Mouse (Mus musculus): ENCODE measurements around the gene Ddx18.

Gene Ddx18

DNA sequence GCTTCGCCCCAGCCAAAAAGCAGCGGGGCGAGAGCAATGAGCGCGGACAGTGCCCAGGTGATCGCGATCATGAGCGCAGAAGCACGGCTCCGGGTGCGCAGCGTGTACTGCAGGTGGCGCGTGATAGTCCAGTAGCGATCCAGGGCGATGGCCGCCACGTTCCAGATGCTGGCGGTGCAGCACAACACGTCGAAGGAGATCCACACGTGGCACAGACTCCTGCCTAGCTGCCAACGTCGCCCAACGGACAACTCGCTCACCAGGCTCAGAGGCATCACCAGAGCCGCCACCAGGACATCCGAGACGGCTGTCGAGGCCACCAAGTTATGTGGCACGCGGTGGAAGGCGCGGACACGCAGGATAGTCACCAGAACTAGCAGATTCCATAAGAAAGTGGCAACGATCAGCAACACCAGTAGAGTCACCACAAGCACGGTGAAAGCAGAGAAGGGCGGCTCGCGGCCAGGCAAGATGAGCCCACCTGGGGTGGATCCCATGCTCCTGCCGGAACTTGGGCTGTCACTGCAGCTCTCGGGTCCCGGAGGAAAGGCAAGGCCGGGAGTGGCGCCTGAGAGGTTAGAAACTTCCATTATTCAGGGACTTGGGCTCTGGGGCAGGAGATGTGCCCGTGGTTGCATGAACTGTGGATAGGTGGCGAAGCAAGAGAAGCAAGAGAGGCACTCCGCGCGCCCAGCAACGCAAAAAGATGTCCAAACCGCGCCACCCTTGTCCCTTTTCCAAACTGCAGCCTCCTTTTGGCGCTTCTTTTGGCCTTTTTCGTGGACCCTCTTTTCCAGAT, 40.0 kb downstream of the Ddx18 start:
- DNase-seq (ENCODE audit: low spot score), result no peak

- no peak for DNase-seq (ENCODE audit: low spot score)
Measured at GRCm38 (mm10) chr1:121527061-121527460, 40.7 kb downstream of the Ddx18 start.

- DNase-seq (ENCODE audit: low spot score), result no peak
Measured at GRCm38 (mm10) chr1:121518609-121519008, 49.2 kb downstream of the Ddx18 start.

GRCm38 (mm10) chr1:121511966-121512365, 55.8 kb downstream of the Ddx18 start:
- DNase-seq (ENCODE audit: low spot score), result no peak

DNA sequence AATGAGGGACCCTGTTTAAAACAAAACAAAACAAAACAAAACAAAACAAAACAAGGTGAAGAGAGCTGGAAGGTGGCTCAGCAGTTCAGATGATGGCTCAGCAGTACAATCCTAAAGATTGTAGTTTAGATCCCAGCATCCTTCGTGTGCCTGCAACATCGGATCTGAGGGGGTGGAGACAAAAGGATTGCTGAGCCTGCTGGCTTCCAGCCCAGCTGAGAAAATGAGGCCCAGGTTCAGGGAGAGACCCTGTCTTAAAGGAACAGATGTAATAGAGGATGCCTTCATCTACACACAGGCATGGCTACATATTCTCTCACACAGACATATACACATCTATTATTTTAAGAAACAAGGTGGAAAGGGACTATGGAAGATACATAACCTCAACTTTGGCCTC, 56.6 kb downstream of the Ddx18 start:
- no peak for DNase-seq (ENCODE audit: low spot score)

GRCm38 (mm10) chr1:121510420-121511140, 57.2 kb downstream of the Ddx18 start:
- no peak for DNase-seq (ENCODE audit: low spot score)

- DNase-seq (ENCODE audit: low spot score), result no peak
Measured at GRCm38 (mm10) chr1:121508729-121509128, 59.1 kb downstream of the Ddx18 start.
